Mouse (Mus musculus): ENCODE data around the gene Syncrip.

GRCm38 (mm10) chr9:88439991-88440390, 42.4 kb downstream of the Syncrip start:
- no peak for TF ChIP-seq ZC3H11A (IDR thresholded peaks at IDR 0.05; ENCODE audit: borderline replicate concordance, low read depth, low read length)
- TF ChIP-seq HCFC1 (IDR thresholded peaks at IDR 0.05; ENCODE audit: borderline replicate concordance, insufficient read depth, low read length): no peak
- TF ChIP-seq MAFK (IDR thresholded peaks at IDR 0.05; ENCODE audit: insufficient read depth, low read depth, low read length): no peak

All from ES-E14 (cell line).